Mouse (Mus musculus) gastrocnemius, adult 18-20 months (tissue): ENCODE measurements around the gene Ado. TPM values are rescaled to one million over a fixed set of nuclear protein-coding genes. Genes with fewer than 3 reads are reported as not detected.
A peak's percentile ranks its signal among the peaks of the same experiment; 100 is the strongest.

ENCODE experiments used
- DNase-seq: peaks from one replicate; pipeline ENCODE4 v3.0.0; 2021; ENCODE audit warnings: low spot score
- long read RNA-seq, 2 experiments: library from polyadenylated mRNA; stranded (forward); transcript quantifications; one replicate each; pipeline ENCODE4 v2.0.0; 2021
- total RNA-seq, 2 experiments: library from RNA; stranded (reverse); gene quantifications; 2 replicates each; pipeline ENCODE4 v1.2.3; 2021

The Ado gene
- total RNA-seq: 10 to 100 TPM; 22.8 to 25.1 TPM
- long read RNA-seq, experiment 1, full-length matches to known transcripts: 33 of 33 reads
- long read RNA-seq, experiment 1, partial matches to known transcripts: 0 of 33 reads
- long read RNA-seq, experiment 1, other reads (novel, unspliced or antisense): 0 of 33 reads
- long read RNA-seq, experiment 2, full-length matches to known transcripts: 23 of 23 reads
- long read RNA-seq, experiment 2, partial matches to known transcripts: 0 of 23 reads
- long read RNA-seq, experiment 2, other reads (novel, unspliced or antisense): 0 of 23 reads

DNA sequence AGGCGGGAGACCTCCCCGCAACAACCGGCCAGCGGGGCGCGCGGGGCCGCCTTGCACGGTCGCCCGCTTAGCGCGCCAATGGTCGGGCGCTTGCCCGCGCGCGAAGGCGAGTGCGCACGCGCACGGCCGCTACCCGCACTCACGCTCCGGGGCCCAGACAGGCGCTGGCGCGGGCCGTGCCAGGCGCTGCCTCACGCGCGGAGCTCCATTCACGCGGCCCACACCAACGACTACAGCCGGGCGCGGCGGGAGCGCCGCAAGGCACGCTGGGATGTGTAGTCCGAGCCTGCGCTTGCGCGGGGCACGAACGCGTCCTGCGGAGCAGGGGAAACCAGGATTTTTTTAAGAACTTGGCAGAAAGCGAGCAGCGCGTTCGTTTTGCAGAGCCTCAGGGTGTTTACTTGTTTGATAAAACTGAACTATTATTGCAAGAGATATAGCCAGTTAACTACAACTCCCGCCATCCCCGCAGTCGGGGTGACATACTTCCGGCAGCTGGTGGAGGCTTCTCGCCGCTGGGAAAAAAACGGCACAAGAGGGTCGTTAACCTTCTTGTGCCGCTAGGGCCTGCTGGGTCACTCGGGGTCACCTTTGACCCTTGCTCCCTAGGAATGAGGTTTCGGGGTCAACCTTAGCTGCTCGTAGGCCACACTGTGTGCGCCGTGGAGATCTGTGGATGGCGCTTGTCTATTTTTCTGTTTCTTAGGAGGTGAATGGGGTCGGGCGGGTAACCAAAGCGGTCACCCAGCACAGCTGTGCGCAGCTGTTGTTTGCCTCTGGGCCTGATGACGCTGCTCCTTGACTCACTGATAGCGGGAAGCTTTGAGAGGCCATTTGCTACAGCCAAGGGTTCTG, at the start of gene Ado:
Ado (minus strand) TSS at position 79 of the 855 bp plus-strand sequence.
- DNase-seq: peak; percentile 88

DNA sequence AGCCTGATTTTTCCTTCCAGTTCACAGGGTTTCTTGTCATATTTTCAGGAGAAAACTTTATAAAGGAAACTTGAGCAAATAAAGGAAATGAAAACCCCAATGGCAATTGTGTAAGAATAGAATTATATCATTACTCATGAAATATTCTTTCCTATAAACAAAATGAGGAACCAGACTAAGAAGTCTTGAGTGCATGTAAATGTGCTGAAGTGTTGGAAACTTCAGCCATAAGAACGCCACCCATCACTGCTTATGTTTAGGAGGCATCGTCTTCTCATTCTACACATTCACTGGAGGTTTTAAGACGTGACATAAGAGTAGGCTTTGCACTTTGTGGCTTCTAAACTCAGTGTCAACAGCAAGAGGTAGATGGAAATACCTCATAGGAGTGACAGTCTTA, 46.5 kb upstream of the Ado start:
- DNase-seq: no peak

DNA sequence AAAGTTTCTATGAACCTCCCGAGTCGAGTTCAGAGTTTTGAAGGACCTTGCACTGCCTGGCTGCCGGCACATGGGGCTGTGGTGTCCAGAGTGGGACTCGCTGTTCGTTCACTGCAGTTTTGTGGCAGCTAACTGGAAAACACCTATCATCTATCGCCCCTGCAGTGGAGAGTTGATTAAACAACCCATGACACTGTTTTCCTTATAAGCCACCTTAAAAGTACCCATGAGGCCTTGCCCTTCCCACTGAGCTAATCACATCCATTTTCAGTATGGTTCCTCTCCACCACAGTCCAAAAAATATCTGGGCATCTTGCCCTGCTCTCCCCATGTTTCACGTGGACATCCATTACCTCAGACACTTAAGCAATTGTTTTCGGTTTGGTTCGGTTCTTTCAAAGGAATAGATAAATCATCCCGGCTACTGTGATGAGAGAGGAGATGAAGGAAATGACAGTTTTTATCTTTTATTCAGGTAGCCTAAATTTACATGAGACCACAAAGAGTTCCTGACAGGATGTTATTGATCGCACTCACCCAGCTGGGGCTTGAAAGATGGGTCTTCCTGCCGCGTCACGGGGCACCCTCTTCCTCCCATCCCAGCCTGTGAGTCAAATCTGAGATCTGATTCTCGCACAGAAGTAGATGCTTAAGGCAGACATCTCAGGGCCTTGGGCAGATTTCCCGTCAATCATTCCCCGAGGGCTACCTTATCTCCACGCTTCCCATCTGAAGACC, 37.3 kb upstream of the Ado start:
- DNase-seq: no peak

DNA sequence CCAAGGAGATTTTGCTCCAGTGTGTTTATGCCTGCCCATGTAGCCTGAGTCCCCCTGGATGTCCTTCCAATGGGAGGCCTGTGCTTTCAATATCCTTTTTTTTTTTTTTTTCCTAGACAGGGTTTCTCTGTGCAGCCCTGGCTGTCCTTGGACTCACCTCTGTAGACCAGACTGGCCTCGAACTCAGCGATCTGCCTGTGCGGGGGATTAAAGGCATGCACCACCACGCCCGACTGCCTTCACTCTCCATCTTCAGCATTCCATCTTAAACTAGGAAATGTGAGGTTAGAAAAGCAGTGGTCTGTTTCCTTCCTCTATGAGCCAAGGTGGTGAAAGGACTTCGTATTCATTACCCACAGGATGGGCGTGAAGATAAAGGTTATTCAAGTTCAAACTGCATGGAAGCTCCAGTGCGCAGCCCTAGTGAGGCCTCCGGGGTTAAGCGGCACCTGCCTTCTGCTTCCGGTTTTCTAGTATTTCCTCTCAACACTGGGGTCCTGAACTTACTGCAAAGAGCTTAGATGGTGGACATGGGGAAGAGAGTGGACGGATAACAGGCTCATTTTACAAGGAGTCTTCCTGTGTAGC, 33.0 kb upstream of the Ado start:
- no peak for DNase-seq

DNA sequence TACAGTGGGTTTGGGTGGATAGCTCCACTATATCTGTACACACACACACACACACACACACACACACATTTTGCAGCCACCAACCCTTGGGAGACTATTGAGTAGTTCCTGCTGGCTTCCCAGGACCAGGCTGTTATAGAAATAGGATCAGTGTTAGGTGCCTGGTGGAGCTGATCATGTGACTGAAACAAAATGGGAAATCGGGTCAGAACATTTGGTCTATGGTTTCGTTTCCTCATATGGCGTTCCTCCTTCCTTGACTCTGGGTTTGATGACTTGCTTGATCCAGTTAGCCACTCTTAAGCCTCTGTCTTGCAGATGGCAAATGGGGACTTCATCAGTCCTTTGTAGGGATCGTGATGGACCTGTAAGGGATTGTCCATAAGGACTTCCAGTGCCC, 31.1 kb upstream of the Ado start:
- DNase-seq: no peak

DNA sequence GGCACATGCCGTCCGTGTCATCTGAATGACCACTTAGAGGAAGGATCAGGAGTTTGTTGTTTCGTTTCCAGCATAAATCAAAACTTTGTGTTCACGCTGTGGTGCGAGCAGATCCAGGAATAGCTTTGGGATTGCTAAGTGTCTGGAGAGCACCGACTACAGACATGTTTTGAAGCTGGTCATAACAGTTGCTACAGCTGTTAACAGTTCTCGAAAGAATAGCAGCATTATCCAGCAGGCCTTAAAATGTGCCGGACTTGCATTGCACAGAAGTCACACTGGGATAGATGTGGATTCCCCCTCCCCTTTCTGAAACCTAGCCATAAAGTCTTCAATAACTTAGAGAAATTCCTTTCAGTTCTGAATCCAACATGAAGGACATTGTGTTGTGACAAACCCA, 24.6 kb upstream of the Ado start:
- DNase-seq: no peak

DNA sequence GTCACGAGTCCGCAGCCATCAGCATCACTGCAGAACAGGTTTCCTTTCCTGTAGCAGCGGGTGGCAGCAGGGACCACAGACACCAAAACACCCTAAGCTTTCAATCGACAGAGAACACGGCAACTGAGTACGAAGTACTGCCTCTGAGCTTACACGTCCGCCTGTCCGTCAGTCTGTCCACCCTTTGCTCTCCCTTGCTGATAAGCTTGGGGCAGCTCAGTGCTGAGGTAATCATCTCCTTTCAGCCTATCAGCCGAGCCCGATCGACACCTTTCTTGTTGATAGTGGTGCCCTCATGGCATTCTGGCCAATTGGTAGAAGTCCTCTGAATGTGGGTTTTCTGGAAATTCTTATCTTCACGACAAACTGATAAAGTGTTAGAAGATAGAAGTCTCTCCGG, 22.7 kb upstream of the Ado start:
- no peak for DNase-seq

DNA sequence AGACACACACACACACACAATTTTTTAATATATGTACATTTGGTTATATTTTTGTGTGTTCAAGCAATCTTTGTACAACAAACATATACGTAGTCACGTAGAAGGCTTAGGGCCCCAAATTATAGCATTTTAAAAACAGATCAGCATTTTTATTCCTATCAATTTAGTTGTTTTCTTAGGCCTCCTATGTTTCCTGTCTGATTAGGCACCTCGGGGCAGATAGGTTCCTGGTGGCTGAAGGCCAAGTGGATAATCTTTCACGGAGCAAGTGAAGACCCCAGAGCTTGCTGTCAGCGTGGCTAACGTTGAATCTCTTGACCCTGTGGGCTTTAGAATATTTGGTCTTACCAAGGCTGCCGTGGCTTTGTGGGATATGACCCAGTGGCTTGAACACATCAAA, 20.8 kb upstream of the Ado start:
- DNase-seq: no peak

DNA sequence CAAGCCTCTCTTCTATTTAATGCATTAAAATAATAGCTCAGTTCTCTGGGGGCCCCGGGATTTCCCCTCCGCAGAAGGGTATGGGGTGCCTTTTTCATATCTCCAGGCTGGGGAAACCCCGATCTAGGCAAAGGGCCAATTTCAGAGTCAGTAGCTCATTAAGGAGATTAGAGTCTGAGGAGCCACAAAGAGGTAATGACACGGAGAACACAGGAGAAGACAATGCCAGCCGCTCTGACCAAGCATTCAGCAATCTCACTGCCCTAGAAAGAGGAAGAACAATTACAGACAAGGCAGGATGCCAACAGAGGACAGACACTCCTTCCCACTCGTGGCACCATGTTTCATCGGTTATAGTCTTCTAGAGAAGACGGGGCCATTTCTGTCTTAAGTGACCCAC, 17.3 kb upstream of the Ado start:
- no peak for DNase-seq

DNA sequence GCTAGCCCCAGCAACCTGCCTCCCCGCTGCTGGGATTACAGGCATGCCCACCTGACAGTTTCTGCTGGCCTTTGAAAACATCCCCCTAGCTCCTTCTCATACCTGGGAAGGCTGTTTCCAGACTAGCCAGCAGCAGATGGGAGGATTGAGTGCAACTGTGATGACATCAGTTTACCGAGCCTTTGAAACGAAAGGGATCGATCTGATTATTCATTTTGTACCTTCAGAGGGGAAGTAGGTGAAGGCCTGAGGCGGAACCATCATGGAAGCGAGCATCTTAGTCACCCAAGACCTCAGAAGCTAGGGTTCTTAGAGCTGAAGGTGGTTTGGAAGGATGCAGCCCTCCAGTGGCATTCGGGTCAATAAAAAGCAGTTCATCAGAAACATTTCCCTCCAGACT, 15.8 kb upstream of the Ado start:
- DNase-seq: no peak

DNA sequence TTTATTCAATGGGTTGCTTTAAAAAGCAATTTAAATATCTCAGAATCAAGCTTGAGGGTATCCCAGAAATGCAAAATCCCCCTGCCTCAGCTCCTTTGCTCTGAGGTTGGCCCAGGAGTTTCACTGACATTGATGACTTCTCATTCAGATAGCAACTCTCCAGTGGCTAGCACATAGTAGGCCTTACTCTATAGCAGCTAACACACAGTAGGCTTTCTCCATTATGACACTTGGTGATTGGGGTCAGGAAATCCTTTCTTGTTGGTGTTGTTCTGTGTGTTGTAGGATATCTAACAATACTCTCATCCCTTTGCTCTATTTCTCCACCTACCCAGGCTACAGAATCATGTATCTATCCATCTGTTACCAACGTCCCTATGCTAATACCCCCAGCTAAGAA, 12.4 kb upstream of the Ado start:
- DNase-seq: no peak

DNA sequence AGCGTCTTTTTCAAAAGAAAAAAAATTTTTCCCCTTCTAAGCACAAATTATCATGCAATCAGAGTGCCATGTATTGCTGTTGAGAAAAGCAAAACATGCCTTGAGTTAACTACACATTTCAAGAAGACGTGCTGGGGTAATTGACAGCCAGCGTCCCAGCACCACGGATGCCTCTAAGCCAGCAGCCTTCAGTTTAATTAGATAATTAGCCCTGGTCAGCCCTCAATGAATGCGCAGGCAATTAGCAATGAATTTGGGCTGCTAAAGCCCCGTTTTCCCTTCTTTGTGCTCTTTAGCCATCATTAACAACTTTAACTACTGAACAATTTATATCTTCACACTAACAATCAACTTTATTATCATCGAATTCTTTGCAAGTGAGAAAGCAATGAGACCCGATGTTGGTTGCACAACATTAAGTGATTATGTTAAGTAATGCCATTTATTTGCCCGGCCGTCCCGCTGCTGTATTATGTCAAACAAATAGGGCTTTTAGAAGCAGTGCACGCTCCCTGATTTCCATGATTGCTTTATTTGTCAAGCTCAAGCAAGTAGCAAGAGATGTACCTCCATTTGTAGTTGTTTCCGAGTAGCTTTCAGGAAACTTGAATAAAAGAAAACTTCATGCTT, 11.1 kb upstream of the Ado start:
- DNase-seq: no peak

DNA sequence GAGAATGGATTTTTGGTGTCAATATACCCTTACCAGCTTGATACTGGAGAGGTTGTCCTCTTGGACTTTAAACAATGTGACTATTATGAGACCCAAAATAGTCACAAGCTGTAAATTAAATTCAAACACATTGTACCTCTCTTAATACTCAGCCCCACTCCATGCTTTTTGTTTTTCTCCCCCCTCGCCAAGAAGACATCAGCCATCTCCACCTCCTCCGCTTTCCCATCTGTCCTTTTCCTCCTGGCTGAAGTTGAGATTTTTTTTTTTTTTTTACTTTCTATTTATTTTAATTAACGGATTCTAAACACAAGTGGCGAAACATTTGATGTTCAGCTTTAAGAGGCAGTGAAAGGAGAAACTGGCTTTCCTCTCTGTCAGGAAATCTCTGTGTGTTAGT, 9.3 kb upstream of the Ado start:
- DNase-seq: no peak

DNA sequence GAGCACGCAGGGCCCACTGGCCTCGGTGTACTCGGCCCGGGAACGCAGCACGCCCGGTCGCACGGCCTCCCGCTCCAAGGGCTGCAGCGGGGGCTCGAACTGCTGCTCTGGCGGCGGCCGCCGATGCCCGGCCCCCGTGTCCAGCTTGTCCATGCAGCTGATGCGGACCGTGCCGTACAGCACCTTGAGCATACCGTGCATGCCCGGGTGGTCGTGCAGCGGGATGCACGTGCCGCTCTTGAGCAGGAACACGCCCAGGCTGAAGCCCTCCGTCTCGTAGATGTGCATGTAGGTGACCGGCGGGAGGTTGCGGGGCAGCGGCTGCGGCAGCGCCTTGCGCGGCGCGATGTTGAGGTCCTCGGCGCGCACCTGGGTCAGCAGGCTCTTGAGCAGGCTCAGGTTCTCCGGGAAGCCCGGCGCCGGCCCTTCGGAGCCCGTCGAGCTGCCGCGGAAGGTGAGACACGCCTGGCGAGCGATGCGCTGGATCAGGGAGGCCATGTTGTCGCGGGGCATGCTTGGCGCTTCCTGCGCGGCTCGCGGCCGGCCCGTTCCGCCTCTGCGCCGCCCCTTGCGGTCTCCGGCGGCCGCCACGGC, 397 bp downstream of the Ado start:
- DNase-seq: peak; percentile 35

DNA sequence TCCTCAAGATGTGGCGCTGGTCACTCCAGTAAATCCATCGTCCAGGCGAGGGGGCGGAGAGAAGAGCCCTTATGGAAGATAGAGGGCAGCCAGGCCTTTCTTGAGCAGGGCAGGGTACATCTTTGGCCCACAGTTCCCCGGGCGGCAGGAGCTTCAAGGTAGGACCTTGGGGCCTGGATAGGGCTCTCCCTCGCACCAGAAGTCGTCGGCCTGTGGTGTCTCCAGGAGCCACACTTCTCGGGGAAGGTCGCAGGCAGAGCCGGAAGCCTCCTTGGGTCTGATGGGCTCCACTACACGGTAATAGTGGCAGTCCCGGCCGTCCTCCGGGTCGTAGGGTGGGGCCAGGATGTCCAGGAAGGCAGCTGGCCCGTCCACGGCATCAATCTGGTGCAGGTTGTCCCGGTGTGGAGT, 900 bp downstream of the Ado start:
- DNase-seq: peak; percentile 7

DNA sequence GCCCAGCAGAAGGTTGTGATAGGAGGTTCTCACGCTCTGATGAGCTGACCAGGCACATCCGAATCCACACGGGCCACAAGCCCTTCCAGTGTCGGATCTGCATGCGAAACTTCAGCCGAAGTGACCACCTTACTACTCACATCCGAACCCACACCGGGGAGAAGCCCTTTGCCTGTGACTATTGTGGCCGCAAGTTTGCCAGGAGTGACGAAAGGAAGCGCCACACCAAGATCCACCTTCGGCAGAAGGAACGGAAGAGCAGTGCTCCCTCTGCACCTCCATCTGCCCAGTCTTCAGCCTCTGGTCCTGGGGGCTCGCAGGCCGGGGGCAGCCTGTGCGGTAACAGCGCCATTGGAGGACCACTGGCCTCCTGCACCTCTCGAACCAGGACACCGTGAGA, 8.2 kb downstream of the Ado start:
- no peak for DNase-seq

DNA sequence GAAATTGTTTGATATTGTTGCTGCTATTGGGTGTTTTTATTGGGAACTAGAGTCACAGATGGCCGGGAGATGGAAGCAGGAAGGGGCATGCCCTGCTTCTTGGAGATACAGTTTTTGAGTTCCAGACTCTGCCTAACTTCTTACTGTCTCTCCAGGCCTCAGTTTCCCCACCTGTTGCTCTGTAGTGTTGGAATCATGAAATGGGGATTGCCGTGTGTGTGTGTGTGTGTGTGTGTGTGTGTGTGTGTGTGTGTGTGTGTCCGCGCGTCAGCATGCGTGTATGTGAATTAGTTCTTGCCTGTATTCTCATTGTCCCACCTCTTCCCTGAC, 9.4 kb downstream of the Ado start:
- DNase-seq: no peak

DNA sequence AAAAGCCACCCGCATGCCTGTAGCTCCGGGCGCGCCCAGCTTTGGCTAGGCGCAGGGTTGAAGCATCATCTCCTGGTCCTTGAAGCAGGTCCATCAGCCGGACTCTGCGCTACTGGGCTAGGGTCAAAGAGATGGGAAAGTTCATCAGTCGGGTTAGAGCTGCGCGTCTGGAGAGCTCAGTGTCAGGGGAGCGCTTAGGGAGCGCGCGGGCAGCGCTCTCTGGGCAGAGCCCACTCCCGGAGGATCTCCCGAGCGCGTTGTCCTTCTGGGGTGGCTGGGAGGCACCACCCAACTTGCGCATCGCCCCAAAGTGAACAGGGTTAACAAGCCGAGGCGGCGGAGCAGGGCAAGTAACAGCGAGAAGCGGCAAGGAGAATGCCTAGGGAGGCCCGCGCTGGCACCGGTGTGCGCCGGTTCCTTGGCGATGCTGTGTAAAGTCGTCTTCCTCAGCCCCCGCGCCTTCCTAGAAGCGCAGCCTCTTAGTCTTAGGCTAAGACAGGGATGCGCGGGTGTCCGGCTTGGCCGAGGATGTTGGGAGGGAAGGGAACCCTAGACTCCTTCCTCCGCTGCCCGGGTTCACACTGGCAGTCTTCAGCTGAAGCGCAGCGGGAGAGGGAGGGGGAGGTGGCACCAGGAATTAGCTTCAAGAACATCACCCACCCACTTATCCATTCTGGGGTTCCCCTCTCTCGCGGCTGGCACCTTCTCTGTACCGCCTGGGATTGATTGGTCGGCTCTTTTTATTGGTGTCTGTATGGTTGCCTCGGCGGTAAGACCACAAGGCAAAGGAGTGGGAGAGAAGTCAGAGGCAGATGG, 10.0 kb downstream of the Ado start:
- DNase-seq: no peak

DNA sequence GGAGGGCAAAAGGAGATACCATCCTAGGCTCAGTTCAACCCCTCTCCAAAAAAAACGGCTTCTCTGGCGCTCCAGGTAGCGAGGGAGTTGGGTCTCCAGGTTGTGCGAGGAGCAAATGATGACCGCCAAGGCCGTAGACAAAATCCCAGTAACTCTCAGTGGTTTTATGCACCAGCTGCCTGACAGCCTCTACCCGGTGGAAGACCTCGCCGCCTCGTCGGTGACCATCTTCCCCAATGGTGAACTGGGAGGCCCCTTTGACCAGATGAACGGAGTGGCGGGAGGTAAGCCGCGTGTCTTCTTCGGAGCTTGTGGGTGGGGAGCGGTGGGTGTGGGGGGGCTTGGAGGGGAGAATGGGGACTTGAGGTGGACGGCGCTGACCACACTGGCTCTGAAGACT, 10.6 kb downstream of the Ado start:
- DNase-seq: peak; percentile 8
